Mouse (Mus musculus) embryonic fibroblast, embryonic 13.5 days (primary cell): Measurements from ENCODE around the gene Mast2. TPM values are rescaled to one million over a fixed set of nuclear protein-coding genes. Genes with fewer than 3 reads are reported as not detected.

Experiments
- H3K27ac ChIP-seq: 2 replicates; pipeline ENCODE4 v1.5.1; 2012; ENCODE audit warnings: low read length, control low read depth, inconsistent platforms; ENCODE audit not compliant: insufficient read depth
- H3K4me1 ChIP-seq: 2 replicates; pipeline ENCODE4 v1.6.1; 2011; ENCODE audit warnings: low read length; ENCODE audit not compliant: control insufficient read depth, insufficient read depth
- H3K4me3 ChIP-seq: 2 replicates; pipeline ENCODE4 v1.5.1; 2011; ENCODE audit warnings: mild to moderate bottlenecking, control low read depth, low read length; ENCODE audit not compliant: insufficient read depth
- CTCF ChIP-seq: IDR thresholded peaks from 2 replicates; pipeline ENCODE4 v1.5.1; 2011; ENCODE audit warnings: mild to moderate bottlenecking, control low read depth, low read length, moderate library complexity, borderline replicate concordance; ENCODE audit not compliant: insufficient read depth
- POLR2A ChIP-seq: IDR thresholded peaks from 2 replicates; pipeline ENCODE4 v1.6.1; 2011; ENCODE audit warnings: low read depth, mild to moderate bottlenecking, control low read depth, low read length, moderate library complexity
- polyA plus RNA-seq: library from polyadenylated mRNA; stranded (reverse); fragments of >200 nt; gene quantifications from 2 replicates; pipeline ENCODE4 v1.2.4, GENCODE M21; 2011; ENCODE audit warnings: low read depth; ENCODE audit not compliant: missing spikeins, insufficient read length

The Mast2 gene
- polyA plus RNA-seq, 1 experiment: 59.4 TPM

DNA sequence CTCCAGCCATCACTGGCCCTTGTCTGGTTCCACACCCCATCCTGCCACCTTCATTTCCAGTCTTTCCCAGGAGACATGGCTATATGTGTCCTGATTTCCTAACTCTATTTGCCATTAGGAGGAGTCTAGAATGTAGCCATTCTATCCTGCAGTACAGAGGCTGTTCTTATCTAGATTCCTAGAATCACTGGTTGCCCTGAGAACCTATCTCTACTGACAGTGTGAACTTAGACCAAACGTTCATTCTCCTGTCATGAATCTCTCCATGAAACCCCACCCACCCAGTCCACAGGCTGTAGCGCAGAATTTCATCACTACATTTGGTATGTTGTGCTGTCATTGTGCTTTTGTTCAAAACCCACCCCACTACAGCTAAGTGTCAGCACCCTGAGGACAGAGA, 17.3 kb upstream of the Mast2 start:
- Histone ChIP-seq H3K27ac (no peak overlapping the region), H3K4me1 (no peaks in the 10 kb centered on the region), H3K4me3 (no peak overlapping the region)
- TF ChIP-seq POLR2A: no peak
- no peak for TF ChIP-seq CTCF

DNA sequence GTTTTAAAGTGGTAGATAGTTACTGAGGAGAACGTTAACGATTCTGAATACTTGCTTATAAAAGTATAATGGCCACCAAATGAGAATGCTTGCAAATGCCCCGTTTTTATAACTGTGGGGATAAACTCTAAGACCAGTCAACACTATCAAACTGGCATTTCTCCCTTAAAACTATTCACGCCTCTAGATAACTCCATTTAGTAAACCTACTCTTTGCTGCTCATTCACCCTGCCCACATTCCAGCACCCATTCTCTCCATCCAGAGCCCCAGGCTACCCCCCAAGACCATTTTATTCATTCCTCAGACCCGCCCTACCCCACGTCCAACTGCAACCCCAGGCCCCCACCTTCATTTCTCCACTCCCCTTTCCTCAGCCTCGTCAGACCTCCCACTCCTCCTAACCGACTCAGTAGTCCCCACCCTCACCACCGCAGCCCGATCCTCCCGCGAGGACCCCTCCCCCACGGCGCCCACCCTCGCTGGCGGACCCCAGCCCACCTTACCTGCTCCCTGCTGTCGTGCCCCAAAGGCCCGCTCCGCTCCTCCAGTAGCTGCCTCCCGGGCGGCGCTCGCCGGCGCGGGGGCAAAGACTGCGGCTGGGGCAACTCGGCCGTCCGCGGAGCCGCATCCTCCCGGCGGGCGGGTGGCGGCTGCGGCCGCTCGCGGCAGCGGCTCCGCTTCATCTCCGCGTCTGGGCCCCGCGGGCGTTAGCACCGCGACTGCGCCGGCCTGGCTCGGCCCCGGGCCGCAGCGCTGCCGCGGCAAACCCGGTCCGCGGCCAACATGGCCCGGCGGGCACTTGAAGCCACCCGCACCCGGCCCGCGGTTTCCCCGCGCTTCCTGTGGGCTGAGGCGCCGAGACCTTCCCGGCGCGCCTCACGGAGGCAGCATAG, 505 bp downstream of the Mast2 start:
- Histone ChIP-seq H3K27ac (peak overlapping the region; percentile 94), H3K4me3 (peak overlapping the region; percentile 91), H3K4me1 (peaks cover 5% of the 10 kb centered on the region)
- TF ChIP-seq CTCF: no peak
- TF ChIP-seq POLR2A: no peak

DNA sequence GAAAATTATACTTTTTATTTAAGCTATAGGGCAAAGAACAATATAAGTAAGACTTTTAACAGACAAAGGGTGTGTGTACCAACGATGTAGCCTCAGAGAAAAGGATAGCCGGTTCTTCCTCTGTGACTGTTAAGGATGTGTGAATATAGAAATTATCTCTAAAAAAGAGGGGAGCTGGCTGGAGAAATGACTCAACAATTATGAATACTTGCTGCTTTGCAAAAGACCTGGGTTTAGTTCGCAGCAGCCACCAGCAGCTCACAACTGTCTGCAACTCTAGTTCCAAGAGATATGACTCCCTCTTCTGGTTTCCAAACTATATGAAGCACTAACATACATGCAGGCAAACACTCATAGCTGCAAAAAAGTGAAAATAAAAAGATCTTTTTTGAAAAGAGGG, 2.0 kb downstream of the Mast2 start:
- H3K27ac ChIP-seq: no peak overlapping the region
- peaks cover 5% of the 10 kb centered on the region for H3K4me1 ChIP-seq
- H3K4me3 ChIP-seq: no peak overlapping the region

DNA sequence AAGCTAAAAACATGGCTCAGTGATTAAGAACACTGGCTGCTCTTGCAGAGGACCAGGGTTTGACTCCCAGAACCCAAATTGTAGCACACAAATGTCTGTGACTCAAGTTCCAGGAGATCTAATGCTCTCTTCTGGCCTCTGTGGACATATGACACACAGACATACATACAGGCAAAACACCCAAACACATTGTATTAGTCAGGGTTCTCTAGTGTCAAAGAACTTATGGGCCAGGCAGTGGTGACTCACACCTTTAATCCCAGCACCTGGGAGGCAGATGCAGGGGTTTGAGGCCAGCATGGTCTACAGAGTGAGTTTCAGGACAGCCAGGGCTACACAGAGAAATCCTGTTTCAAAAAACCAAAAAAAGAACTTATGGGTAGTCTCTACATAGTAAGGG, 12.4 kb downstream of the Mast2 start:
- H3K4me1 ChIP-seq: no peaks in the 10 kb centered on the region
- no peak for TF ChIP-seq POLR2A
- no peak for TF ChIP-seq CTCF
- H3K4me3 ChIP-seq: no peak overlapping the region
- no peak overlapping the region; the same call in 1 of the 2 replicates for H3K27ac ChIP-seq

More for the DNA sequence above, 2.0 kb downstream of the Mast2 start:
- TF ChIP-seq POLR2A: no peak

DNA sequence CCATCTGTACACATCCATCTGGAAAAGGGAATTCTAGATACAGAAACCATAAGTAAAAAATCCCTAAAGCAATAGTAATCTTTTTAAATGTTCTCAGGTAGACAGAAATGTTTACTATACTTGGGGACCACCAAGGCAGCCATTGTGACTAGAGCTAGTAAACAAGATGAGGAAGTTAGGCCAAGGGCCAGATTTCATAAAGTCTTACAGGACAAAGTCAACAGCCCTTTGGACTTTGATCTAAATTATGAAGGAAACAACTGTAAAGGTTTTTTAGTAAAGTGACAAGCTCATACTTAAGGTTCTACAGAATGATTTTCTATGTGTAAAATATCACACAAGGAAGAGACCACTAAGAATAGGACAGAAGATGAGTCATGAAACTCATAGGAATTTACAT, 14.0 kb downstream of the Mast2 start:
- Histone ChIP-seq H3K4me1 (no peaks in the 10 kb centered on the region), H3K4me3 (no peak overlapping the region), H3K27ac (no peak overlapping the region)
- TF ChIP-seq CTCF: no peak
- TF ChIP-seq POLR2A: no peak

DNA sequence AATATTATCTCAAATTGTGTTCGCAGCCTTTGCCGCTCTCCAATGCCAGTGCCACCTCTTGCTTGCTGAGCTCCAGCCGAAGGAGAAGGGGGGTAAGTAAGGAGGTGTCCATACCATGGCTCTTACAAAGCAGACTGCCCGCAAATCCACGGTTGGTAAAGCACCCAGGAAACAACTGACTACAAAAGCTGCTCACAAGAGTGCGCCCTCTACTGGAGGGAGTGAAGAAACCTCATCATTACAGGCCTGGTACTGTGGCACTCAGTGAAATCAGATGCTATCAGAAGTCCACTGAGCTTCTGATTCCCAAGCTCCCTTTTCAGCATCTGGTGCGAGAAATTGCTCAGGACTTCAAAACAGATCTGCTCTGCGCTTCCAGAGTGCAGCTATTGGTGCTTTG, 15.3 kb downstream of the Mast2 start:
- Histone ChIP-seq H3K27ac (no peak overlapping the region), H3K4me3 (no peak overlapping the region), H3K4me1 (no peaks in the 10 kb centered on the region)
- no peak for TF ChIP-seq POLR2A
- no peak for TF ChIP-seq CTCF

DNA sequence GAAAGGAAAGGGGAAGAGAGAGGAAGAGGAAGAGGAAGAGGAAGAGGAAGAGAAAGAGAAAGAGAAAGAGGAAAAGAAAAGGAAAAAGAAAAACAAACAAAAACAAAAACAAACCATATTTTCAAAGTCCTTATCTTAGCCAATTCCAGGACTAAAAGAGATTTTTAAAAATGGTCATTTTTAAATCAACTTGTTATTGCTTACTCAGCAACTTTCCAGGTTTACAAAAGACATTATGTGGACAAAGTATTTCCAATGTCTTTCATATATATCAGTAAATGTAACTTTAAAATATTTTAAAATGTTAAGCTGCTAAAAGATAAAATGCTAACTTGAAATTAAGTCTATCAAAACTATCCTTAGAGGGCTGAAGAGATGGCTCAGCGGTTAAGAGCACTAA, 24.6 kb downstream of the Mast2 start:
- no peaks in the 10 kb centered on the region for H3K4me1 ChIP-seq
- TF ChIP-seq POLR2A: no peak
- TF ChIP-seq CTCF: no peak
- H3K4me3 ChIP-seq: no peak overlapping the region
- no peak overlapping the region for H3K27ac ChIP-seq

DNA sequence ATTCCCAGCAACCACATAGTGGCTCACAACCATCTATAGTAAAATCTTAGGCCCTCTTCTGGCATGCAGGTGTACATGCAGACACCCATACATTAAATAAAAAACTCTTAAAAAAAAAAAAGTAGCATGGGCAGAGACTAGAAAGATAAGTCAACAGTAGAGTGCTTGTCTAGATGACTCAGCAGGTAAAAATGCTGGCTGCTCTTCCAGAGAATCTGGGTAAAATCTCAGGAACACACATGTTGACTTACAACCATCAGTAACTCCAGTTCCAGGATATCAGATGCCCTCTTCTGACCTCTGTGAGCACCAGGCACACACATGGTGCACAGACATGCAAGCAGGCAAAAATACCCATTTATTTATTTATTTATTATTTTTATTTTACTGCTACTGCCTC, 25.4 kb downstream of the Mast2 start:
- TF ChIP-seq POLR2A (no peak), CTCF (no peak)
- no peak overlapping the region for H3K4me3 ChIP-seq

DNA sequence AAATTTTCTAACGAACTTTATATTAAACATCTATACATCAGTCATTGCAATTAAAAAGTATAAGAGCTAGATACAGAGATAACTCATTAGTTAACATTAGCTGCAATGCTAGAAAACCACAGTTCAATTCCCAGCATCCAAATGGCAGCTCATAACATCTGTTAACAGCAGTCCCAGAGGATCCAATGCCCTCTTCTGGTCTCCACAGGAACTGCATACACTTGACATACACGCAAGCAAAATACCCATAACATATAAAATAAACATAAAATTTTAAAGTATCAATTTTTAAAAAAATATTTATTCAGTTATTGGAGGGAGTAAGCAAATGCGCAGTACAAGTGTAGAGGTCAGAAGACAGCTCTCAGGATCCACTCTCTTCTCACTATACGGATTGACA, 28.4 kb downstream of the Mast2 start:
- TF ChIP-seq POLR2A (no peak), CTCF (no peak)
- H3K4me1 ChIP-seq: no peaks in the 10 kb centered on the region
- H3K4me3 ChIP-seq: no peak overlapping the region
- no peak overlapping the region for H3K27ac ChIP-seq

More for the DNA sequence above, 25.4 kb downstream of the Mast2 start:
- Histone ChIP-seq H3K27ac (no peak overlapping the region), H3K4me1 (no peaks in the 10 kb centered on the region)

DNA sequence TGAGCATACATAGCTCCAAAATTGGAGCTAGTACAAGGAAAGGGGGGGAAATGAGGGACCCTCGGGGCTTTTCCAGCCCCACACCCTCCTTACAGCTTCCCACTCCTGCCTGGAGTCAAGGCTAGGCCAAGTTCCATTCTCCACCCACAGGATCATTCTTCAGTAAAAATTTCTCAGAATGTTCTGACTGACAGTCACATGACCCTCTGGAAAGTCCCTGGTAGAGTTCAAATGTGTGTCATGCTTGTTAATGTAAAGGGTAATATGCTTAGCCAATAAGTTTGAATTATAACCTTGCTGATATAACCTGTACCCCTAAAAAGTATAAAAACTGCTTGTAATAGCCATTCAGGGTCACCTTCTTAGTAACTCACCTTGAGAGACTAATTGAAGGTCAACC, 41.8 kb downstream of the Mast2 start:
- TF ChIP-seq CTCF (no peak), POLR2A (no peak)
- H3K4me1 ChIP-seq: peaks cover 3% of the 10 kb centered on the region; the same call in 1 of the 2 replicates
- H3K27ac ChIP-seq: peak overlapping the region; percentile 53; the same call in 1 of the 2 replicates
- H3K4me3 ChIP-seq: no peak overlapping the region

DNA sequence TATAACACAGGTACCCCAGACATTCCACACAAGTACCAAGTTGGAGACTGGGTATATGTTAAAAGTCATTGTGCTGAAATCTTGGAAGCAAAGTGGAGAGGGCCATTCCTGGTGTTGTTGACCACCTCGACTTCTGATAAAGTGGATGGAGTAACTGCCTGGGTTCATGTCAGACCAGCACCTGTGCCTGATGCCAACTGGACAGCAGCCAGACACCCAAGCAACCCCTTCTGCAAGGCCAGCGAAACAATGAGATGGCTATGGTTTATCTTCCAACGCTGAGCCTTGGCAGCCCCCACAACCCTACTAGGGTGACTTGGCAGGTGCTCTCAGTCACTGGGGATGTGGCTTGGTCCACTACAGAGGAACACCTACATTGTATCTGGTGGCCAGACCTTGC, 42.8 kb downstream of the Mast2 start:
- peaks cover 3% of the 10 kb centered on the region; the same call in 1 of the 2 replicates for H3K4me1 ChIP-seq
- TF ChIP-seq CTCF: no peak
- TF ChIP-seq POLR2A: no peak
- no peak overlapping the region for H3K4me3 ChIP-seq
- H3K27ac ChIP-seq: no peak overlapping the region

DNA sequence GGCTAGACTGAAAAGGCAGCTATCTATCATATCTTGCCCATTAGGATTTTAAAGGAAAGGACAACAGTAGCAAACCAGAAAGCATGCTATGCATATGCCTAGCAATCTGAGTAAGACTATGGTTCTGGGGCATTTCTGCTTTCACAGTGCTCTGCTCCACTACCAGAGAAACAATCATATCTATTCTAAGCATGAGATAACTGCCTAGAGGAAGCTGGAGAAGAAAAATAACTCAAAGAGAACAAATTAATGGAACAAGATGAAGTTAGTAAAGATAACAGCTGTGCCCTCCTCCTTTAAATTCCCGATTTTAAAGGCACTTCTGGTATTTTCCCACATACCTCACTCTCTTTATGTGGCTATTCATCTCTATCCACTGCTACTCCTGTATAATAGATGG, 51.0 kb downstream of the Mast2 start:
- H3K4me1 ChIP-seq: peaks cover 9% of the 10 kb centered on the region; the same call in 1 of the 2 replicates
- TF ChIP-seq POLR2A (no peak), CTCF (no peak)
- no peak overlapping the region for H3K4me3 ChIP-seq
- H3K27ac ChIP-seq: peak overlapping the region; percentile 40
